Comparison of ENCODE assay signal across 1 mouse cellular context in the genomic region with DNA sequence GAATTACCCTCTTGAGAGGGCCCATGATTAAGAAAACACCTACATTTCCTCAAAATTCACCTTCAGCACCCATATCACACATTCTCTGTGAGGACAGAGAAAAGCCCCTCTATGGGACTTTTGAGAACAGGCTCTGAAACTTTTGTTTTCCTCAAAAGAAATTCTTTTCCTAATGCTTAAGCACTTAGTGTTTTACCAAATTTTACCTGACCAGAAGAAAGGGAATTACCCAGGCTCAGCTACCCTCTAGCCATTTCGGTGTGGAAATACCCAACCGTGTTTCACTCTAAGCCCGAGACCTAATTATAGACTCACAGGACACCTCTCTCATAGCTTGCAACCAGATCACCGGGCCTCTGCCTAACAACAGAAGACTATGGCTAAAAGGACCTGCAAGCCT.
A peak's percentile ranks its signal among the peaks of the same experiment; 100 is the strongest.
TF ChIP-seq lines count a peak whose summit lies in the region.

No protein-coding gene starts in this region.

TF ChIP-seq in CH12.LX, 34 proteins besides CTCF, POLR2A, EP300 and RAD21:
- TF ChIP-seq JUND (conservative IDR thresholded peaks at IDR 0.05; ENCODE audit: low read depth, low read length) = no peak
- TF ChIP-seq GABPA (IDR thresholded peaks at IDR 0.05; ENCODE audit: insufficient replicate concordance, low read depth, low read length) = no peak
- TF ChIP-seq MAX (IDR thresholded peaks at IDR 0.05; ENCODE audit: low read length) = no peak
- no peak for TF ChIP-seq CHD2 (IDR thresholded peaks at IDR 0.05; ENCODE audit: low read length)
- peak; percentile 57 for TF ChIP-seq ETS1 (conservative IDR thresholded peaks at IDR 0.05; ENCODE audit: low read depth, low read length)
- peak; percentile 81; the same call in 1 of the 2 replicates for TF ChIP-seq RCOR1 (conservative IDR thresholded peaks at IDR 0.05; ENCODE audit: low read depth, low read length)
- no peak for TF ChIP-seq USF2 (conservative IDR thresholded peaks at IDR 0.05; ENCODE audit: low read depth, low read length)
- peak; percentile 44; the same call in 1 of the 2 replicates for TF ChIP-seq NELFE (IDR thresholded peaks at IDR 0.05; ENCODE audit: low read depth, low read length)
- peak; percentile 66; the same call in 1 of the 2 replicates for TF ChIP-seq MAFK (IDR thresholded peaks at IDR 0.05; ENCODE audit: insufficient replicate concordance, low read length)
- TF ChIP-seq SIN3A (IDR thresholded peaks at IDR 0.05; ENCODE audit: low read length) = peak; percentile 91
- no peak; the same call in 1 of the 2 replicates for TF ChIP-seq ZC3H11A (IDR thresholded peaks at IDR 0.05; ENCODE audit: low read depth, low read length)
- peak; percentile 70 for TF ChIP-seq IRF4 (IDR thresholded peaks at IDR 0.05; ENCODE audit: low read depth, low read length)
- TF ChIP-seq ZKSCAN1 (IDR thresholded peaks at IDR 0.05; ENCODE audit: borderline replicate concordance, low read depth, low read length) = no peak
- TF ChIP-seq SMC3 (IDR thresholded peaks at IDR 0.05; ENCODE audit: low read depth, low read length) = peak; percentile 3; the same call in 1 of the 2 replicates
- no peak for TF ChIP-seq E2F4 (IDR thresholded peaks at IDR 0.05; ENCODE audit: insufficient replicate concordance, low read depth, low read length)
- TF ChIP-seq CHD1 (IDR thresholded peaks at IDR 0.05; ENCODE audit: low read depth, low read length) = peak; percentile 66; the same call in 1 of the 2 replicates
- no peak for TF ChIP-seq MAZ (IDR thresholded peaks at IDR 0.05; ENCODE audit: low read depth, low read length)
- TF ChIP-seq ZNF384 (IDR thresholded peaks at IDR 0.05; ENCODE audit: low read depth, low read length) = no peak
- no peak for TF ChIP-seq TBP (conservative IDR thresholded peaks at IDR 0.05; ENCODE audit: low read depth, low read length)
- TF ChIP-seq TCF12 (IDR thresholded peaks at IDR 0.05; ENCODE audit: low read depth, low read length) = peak; percentile 30; the same call in 1 of the 2 replicates
- TF ChIP-seq USF1 (IDR thresholded peaks at IDR 0.05; ENCODE audit: low read depth, low read length) = no peak
- peak; percentile 0; the same call in 1 of the 2 replicates for TF ChIP-seq JUN (IDR thresholded peaks at IDR 0.05; ENCODE audit: insufficient read depth, low read depth, low read length)
- TF ChIP-seq POLR2AphosphoS2 (IDR thresholded peaks at IDR 0.05; ENCODE audit: low read depth, low read length) = no peak
- no peak for TF ChIP-seq PAX5 (IDR thresholded peaks at IDR 0.05; ENCODE audit: low read length)
- 0 out of 2 replicates have a peak, but pooled peaks have one; percentile 18 for TF ChIP-seq MYC (IDR thresholded peaks at IDR 0.05; ENCODE audit: low read depth, low read length)
- TF ChIP-seq ZMIZ1 (IDR thresholded peaks at IDR 0.05; ENCODE audit: low read depth, low read length) = peak; percentile 76; the same call in 1 of the 2 replicates
- TF ChIP-seq NRF1 (IDR thresholded peaks at IDR 0.05; ENCODE audit: low read depth, low read length) = no peak
- TF ChIP-seq MXI1 (IDR thresholded peaks at IDR 0.05; ENCODE audit: low read depth, low read length) = no peak
- TF ChIP-seq KAT2A (IDR thresholded peaks at IDR 0.05; ENCODE audit: insufficient replicate concordance, low read length) = 0 out of 2 replicates have a peak, but pooled peaks have one; percentile 12
- TF ChIP-seq MEF2A (IDR thresholded peaks at IDR 0.05; ENCODE audit: borderline replicate concordance, low read depth, low read length) = peak; percentile 96
- TF ChIP-seq BHLHE40 (IDR thresholded peaks at IDR 0.05; ENCODE audit: low read depth, low read length) = 0 out of 2 replicates have a peak, but pooled peaks have one; percentile 29
- 0 out of 2 replicates have a peak, but pooled peaks have one; percentile 23 for TF ChIP-seq UBTF (IDR thresholded peaks at IDR 0.05; ENCODE audit: low read depth, low read length)
- TF ChIP-seq HCFC1 (IDR thresholded peaks at IDR 0.05; ENCODE audit: low read depth, low read length) = peak; percentile 32; the same call in 1 of the 2 replicates
- TF ChIP-seq ELF1 (IDR thresholded peaks at IDR 0.05; ENCODE audit: low read depth, low read length) = no peak
TF ChIP-seq in CH12.LX: peak in this region for 17.
